Mouse (Mus musculus) ES-Bruce4 (cell line): Measurements from ENCODE around the gene Ckap4.

Experiments
- CTCF ChIP-seq: IDR thresholded peaks from one replicate; pipeline ENCODE4 v1.8.1; 2011; ENCODE audit warnings: low read depth, low read length
- POLR2A ChIP-seq: IDR thresholded peaks from one replicate; pipeline ENCODE4 v1.8.1; 2011; ENCODE audit warnings: low read length; ENCODE audit not compliant: insufficient read depth

DNA sequence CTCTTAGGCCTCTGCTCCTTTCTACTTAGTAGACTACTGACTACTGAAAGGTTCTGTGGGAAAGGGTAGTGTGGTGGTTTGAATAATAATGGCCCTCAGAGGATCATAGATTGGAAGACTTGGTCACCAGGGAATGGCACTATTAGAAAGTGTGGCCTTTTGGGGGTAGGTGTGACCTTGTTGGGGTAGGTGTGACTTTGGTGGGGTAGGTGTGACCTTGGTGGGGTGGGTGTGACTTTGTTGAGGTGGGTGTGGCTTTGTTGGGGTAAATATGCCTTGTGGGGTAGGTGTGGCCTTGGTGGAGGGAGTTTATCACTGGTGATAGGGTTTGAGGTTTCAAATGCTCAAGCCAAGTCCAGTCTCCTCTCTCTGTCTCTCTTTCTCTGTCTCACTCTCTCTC, 21.1 kb downstream of the Ckap4 start:
- TF ChIP-seq CTCF (no peak), POLR2A (no peak)
